Mouse (Mus musculus): Measurements from ENCODE around the gene Ahdc1.

- TF ChIP-seq POLR2A (IDR thresholded peaks at IDR 0.05; ENCODE audit: low read depth, low read length) = no peak
- TF ChIP-seq USF2 (conservative IDR thresholded peaks at IDR 0.05; ENCODE audit: low read depth, low read length) = no peak
- TF ChIP-seq RCOR1 (conservative IDR thresholded peaks at IDR 0.05; ENCODE audit: low read depth, low read length) = no peak
- no peak for TF ChIP-seq TCF12 (IDR thresholded peaks at IDR 0.05; ENCODE audit: low read depth, low read length)
- no peak for TF ChIP-seq CTCF (conservative IDR thresholded peaks at IDR 0.05 in 1 of 2, IDR thresholded peaks at IDR 0.05 in 1 of 2; ENCODE audit: low read depth in 2 of 2, low read length in 2 of 2)
- TF ChIP-seq EP300 (IDR thresholded peaks at IDR 0.05; ENCODE audit: low read length) = no peak
- no peak for TF ChIP-seq MAFK (IDR thresholded peaks at IDR 0.05; ENCODE audit: insufficient replicate concordance, low read length)
- no peak for TF ChIP-seq TBP (conservative IDR thresholded peaks at IDR 0.05; ENCODE audit: low read depth, low read length)
- no peak; the same call in 1 of the 2 replicates for TF ChIP-seq ZNF384 (IDR thresholded peaks at IDR 0.05; ENCODE audit: low read depth, low read length)
- TF ChIP-seq ZKSCAN1 (IDR thresholded peaks at IDR 0.05; ENCODE audit: borderline replicate concordance, low read depth, low read length) = no peak
- TF ChIP-seq ETS1 (conservative IDR thresholded peaks at IDR 0.05; ENCODE audit: low read depth, low read length) = no peak
- no peak for TF ChIP-seq MAX (IDR thresholded peaks at IDR 0.05; ENCODE audit: low read length)
- TF ChIP-seq HCFC1 (IDR thresholded peaks at IDR 0.05; ENCODE audit: low read depth, low read length) = no peak
These were observed 97.6 kb downstream of the Ahdc1 start for GRCm38 (mm10) chr4:133108481-133109334.
